Mouse (Mus musculus): ENCODE data around the gene Nsa2.
"Not testable (repeated sequence)": the region's sequence is repeated elsewhere in the genome, so short reads cannot be mapped to it uniquely, and the experiment has no call there.

The Nsa2 gene

DNA sequence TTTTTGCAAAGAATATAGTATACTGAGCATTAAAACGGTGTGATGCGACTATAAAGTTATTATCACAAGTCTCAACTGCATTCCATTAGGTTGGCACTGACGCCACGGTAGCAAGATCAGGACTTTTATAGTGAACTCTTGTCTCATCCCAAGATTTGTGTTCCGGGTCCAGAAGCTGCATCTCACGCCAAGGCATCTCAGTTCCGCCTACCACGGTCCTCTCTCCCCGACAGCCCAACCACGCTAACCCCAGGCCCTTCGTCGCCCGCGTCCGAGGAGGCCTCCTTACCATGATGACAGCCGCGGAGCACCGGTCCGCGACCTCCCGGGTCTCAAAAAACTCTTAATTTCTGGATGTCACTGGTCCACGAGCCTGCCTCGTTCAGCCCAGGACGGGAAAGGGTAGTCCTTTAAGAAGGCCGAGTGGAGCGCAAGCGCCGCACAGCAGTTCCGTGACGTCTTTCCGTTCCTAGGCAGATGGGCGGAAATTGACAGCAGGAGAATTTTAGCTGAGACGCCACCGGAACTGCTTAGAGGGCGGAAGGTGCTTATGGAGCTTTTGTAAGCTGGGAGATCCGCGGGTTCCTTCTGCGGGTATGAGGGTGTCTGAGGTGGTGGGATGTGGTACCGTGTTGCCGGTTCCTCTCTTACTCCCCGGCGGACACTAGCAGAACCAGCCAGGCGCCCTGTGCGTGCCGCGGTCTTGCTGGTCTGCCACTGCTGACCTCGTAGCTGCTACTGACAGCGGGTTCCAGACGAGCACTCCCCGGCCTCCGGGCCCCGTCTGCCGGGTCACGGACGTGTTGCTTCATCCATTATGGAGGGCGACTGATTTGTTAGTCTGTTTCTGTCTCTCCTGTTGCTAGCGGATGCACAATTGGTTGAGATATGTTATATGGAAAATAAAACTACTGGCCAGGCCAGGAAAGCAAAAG, at the start of gene Nsa2, which contains the start of gene Gfm2:
TSS of gene Nsa2 (minus strand) at position 472 of the 935 bp plus-strand sequence.
TSS of gene Gfm2 (plus strand) at position 472 of the 935 bp plus-strand sequence.
- peak; percentile 97 for DNase-seq (ENCODE audit: low read depth)

DNA sequence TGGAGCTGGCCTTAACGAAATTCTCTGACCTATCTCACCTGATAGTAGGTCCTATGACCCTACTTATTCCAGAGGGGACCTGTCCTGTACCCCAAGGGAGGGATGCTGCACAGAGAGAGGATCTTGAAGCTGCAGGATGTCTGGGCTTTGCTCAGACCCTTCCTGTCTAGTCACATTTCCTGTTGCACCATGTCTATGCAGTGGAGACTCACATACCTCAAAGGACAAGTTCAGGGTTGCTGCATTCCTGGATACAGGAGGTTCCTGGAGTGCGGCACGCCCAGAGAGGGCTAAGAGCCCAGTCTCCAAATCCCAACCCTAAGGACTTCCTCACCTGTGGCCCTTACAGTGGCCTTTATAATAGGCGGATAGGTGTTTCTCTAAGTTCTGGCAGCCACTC, 48.6 kb upstream of the Nsa2 start:
- DNase-seq (ENCODE audit: low read depth): no peak

DNA sequence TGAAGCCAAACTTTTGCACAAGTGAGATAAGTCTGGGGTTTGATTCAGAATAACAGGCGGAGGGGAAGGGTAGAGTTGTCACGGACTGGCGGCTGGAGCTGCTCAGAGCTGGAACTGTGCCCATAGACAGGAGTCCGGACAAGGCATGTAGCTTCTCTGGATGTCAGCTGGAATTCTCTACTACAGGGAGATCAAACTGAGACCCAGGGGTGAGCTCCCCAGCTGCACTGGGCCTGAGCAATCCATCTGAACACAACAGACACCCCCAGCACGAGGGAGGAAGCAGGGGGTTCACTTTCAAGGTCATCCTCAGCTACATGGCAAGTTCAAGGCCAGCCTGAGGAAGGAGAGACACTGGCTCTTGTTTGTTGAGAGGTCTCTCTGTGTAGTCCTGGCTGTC, 46.9 kb upstream of the Nsa2 start:
- no peak for DNase-seq (ENCODE audit: low read depth)

DNA sequence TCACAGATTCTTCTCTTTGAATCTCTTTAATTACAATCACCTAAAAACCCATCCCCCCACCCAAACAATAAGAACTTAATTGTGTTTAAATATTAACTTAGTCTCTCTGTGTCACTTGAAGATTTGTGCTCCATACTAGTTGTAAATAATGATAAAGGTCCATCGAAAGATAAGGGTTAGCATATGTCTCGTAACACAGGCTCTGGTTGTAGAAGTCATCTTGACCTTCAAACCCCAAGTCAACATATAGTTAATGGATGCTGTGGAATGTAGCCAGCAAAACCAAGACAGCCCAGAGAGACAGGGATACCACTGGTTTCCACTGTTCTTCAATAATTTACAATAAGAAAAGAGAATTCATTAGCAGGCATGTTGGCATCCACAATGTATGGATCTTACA, 46.4 kb upstream of the Nsa2 start:
- DNase-seq (ENCODE audit: low read depth): no peak

DNA sequence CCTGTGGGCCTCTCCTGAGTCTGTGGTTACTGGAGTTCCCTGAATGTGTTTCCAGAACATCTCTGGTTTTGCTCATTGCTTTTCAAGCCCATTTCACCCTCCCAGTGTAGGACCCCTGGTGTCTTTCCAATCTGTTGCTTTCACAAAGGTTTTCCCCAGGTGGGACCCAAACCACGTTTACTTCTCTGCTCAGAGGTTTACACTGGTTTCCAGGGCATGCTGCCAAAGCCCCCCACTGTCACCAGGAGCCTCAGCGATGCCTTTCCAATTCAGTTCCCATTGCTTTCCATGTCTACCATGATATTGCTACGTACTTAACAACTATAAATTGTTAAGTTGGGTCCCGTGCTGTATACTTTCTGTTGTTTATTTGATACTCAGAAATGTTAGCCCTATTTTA, 45.1 kb upstream of the Nsa2 start:
- no peak for DNase-seq (ENCODE audit: low read depth)

DNA sequence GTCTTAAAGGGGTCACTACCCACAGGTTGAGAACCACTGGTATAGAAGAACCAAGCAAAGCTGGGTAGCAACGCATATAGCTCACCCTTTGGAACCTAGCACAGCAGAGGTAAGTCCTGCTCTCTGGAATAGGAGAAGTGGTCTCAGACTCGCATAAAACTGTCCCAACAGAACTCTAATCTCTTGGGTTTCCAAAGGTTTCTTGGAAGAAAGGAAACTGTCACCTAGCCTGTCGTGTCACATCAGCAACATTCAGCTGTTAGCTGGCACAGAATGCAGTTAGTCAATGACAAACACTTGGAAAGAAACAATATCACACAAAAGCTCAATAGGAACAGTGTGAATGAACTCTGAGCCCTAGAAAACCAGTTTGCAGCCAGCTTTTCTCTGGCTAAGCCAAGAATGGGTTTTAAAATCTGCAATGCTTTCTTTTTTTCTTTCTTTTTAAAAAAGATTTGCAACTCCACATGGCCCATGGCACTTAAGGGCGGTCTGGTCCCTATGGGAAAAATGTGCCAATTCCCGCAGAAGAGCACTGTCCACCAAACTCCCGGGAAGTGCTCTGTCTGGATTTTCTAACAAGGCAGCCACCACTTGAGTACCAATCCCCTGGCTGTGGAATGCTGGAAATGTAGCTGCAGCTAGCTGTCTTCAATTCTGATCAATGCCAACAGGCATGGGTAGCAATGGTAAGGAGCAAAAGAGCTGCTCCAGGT, 42.5 kb upstream of the Nsa2 start:
- no peak for DNase-seq (ENCODE audit: low read depth)

DNA sequence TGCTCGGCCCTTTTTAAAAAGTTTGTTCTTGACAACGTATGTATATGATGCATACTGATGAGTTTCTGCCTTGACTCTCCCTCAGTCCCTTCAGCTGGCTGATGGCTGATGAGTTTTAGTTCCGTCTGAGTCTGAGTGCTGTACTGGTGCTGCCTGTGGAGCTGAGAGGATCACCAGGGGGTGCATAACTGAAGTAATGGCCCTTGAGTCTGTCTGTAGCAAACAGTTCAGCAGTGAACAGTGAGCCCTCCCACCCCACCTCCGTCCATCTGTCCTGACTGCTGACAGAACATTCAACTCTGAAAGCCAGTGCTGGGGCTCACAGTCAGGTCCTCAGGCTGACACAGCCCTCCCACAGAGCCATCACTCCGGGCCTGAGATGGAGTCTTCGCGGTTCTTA, 41.2 kb upstream of the Nsa2 start:
- no peak for DNase-seq (ENCODE audit: low read depth)

DNA sequence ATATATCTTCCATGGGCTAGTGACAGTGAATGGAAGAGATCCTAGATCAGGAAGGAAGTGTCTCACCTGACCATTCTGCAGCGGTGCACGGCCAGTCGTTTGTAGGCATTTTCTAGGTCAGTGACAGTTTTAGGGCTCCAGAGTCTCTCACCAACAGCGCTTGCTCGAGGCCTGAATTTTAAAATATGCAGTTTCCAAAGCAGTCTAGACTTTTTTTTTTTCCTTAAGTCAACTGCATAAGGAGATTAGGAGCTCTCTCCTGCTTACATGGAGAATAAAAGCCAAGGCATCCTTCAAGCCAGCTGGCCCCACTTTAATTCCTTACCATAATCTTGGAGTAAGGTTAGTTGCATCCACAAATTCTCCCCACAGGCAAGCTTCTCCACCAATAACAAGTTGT, 39.0 kb upstream of the Nsa2 start:
- DNase-seq (ENCODE audit: low read depth): no peak

DNA sequence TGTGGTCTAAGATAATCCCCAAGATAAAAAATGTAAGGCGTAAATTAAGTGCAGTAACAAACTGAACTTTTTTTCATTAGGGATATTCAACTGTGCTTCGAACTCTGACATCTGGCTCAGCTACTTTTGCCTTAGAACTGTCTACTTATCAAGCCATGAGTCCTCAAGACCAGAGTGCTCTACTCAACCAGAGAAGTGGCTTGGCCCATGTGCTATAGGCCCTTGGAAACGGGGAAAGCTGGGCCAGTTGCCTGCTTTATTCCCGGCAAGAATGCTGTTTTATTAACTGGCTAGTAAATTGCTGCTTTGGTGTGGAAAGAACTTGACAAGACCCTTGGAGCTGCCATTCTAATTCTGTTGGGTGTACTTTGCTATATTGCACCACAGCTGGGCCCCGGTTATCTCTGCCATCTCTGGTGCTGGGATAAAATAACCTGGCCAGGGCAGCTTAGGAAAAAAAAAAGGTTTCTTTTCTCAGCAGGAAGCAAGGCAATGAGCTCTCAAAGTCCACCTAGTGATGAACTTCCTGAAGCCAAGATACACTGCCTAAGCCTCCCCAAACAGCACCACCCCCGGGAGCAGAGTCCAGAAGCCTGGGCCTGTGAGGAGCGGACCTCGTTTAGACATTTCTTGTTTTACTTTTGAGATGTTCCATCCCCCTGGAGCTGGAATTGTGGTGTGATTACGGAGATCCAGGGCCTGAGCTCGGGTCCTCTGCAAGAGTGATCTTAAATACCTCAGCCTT, 38.0 kb upstream of the Nsa2 start:
- no peak for DNase-seq (ENCODE audit: low read depth)

DNA sequence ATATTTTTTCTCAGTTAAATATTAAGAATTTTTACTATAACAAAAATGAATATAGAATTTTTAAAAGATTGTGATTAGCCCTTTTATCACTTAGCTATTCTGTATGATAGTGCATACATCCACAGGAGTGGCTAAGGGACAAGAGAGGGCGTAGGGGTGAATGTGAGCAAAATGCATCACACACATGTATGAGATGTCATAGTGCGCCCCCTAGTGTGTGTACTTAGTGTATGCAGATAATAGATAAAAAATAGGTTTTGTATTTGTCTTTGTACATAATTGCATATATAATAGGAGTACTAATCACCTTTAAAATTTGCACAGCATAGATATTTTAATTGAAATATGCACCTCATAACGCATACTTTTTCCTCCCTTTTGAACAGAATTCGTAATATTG, 8.1 kb upstream of the Nsa2 start:
- DNase-seq (ENCODE audit: low read depth): peak; percentile 80

DNA sequence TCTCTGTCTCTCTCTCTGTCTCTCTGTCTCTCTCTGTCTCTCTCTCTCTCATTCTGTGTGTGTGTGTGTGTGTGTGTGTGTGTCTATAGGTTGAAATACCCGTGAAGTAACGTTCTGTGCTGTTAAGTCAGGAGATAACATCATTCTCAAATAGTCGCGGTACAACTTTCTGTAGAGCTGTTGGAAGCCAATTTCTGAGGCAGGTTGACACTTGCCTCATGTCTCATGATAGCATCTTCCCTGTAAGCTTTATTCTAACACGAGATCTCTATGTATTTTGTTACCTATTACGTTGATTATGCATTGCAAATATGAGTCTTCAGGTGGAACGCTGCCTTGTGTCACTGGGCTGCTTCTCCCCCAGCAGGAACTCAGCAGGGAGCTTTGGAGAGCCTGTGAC, 4.6 kb upstream of the Nsa2 start:
- no peak for DNase-seq (ENCODE audit: low read depth)

DNA sequence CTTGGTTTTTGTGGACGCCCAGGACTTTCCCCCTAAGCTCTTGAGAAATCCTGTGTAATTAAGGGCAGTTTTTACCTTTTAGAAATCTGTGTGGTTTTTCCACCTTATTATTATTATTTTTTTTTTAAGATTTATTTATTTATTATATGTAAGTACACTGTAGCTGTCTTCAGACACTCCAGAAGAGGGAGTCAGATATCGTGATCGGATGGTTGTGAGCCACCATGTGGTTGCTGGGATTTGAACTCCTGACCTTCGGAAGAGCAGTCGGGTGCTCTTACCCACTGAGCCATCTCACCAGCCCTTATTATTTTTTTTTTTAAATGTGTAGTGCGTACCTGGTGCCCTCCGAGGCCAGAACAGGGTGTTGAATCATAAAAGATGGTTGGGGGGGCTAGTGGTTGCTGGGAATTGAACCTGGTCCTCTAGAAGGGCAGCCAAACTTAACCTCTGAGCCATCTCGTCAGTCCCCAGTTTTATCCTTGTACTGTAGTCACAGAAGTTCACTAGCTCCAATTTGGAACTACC, 731 bp upstream of the Nsa2 start:
- DNase-seq (ENCODE audit: low read depth): peak; percentile 20

DNA sequence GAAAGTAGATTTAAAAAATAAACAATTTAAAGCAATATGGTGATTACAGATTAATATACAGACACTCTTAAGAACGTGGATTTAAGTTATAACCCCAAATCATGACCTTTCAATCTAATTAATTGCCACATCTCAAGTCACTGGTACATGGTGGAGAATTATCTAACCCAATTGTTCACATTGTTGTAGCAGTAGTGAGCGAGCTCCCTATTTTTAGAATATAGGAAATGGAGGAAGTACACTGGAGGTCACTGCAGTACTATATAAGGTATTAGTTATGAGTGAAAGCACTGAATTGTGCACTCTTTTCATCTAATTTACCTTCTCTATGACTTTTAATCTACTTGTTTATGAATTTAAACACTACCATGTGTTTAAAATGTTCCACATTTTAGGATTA, 7.3 kb downstream of the Nsa2 start:
- DNase-seq (ENCODE audit: low read depth): not testable (repeated sequence)

DNA sequence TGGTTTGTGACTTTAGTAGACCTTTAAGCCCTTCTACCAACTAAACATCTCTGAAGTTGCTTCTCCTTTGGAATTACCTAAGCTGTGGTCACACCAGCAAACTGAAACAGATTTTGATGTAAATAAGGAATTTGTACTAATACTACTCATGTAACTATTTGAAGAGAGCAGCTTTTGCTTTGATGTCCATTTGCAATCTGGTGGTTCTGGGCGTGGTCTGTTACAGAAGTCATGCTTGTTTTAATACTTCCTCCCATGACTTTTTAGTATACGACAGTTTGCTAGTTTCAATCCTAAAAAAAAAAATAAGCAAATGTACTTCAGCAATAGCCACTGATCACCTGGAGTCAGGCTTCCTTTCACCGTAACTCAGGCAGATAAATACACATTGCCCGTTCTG, 8.1 kb downstream of the Nsa2 start:
- DNase-seq (ENCODE audit: low read depth): not testable (repeated sequence)

DNA sequence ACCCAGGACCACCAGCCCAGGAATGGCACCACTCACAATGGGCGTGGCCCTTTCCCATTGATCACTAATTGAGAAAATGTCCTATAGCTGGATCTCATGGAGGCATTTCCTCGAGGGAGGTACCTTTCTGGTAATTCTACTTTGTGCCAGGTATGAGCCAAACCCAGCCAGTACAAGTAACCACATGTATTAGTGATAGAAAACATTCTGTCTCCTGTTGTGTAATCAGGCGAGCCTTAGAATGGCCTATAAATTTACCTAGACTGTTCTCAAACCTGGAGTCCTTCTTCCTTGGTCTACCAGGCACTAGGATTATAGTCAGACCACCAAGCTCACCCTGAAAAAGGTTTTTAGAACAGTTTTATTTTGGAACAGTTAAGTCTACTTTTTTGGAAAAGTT, 16.4 kb downstream of the Nsa2 start:
- DNase-seq (ENCODE audit: low read depth): no peak

DNA sequence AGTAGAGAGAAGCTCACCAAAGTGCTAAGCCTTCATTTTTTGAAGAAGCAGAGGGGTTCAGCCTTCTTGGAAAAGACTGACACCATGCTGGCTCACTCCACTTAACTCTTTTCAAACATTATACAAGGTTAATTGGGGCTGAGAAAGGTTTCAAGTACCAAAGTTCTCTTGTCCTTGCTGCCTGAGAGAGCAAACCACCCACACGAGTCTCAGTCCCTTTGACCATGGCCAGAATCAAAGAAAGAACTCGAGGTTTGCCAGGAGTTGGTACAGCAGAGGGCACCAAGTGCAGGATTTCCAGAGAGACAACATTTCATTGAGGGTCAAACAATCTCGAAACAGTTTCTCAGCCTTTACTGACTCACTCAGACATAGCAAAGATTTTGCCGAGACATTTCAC, 28.7 kb downstream of the Nsa2 start:
- no peak for DNase-seq (ENCODE audit: low read depth)

DNA sequence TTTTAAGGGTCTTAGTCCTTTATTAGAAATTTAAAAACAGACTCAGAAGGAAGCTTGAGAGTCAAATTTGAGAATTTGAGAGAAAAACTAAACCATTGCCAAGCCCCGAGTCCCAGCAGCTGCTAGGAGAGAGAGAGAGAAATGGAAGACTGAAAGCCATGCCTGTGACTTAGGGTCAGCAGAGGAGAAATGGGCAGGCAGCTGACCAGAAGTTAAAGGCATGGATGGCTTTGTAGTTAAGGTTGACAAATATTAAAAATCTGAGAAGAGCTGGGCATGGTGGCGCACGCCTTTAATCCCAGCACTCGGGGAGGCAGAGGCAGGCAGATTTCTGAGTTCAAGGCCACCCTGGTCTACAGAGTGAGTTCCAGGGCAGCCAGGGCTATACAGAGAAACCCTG, 30.0 kb downstream of the Nsa2 start:
- DNase-seq (ENCODE audit: low read depth): not testable (repeated sequence)

DNA sequence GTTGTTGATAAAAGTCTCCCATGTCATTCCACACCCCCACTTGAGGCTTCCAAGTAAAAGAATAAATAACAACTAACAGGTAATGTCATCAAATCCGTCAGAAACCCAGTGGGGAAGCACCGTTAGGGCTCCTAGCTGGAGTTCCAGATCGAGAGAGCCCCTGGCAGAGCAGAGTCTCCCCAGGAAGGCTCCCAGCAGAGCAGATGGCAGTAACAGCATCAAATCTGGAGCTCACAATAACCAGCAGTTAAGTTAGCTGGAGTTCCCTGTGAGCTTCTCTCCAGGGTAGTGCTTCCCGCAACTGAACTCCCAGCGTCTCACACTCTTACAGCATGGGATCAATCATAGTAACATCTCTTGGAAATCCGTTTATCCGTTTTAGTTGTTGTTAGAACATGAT, 32.7 kb downstream of the Nsa2 start:
- DNase-seq (ENCODE audit: low read depth): no peak

DNA sequence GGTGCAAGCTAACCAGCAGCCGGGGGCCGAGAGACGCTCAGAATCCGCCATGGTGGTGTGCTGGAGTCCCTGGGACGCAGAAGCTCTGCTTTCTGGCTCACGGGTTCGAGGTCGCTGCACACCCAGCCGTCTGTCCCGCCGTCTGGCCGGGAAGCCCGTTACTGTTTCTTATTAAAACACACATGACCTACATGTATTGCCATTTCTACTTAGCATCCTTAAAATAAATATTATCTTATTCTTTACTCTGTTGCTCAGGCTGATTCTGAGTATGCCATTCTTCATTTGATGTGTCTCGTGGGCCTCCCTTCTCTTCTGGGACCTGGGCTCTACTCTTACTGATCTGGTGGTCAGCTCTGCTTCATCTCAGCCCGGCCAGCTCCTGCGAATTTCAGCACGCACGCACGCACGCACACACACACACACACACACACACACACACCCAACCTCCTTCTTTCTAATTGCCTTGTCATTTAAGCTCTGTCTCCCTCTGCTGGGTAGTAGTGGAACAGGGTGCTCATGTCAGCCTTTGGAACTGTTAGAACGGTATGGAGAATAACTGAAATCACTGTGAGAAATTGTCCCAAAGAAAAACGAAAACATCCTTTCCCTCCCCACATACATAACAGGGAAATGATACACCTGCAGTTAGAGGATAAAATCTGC, 38.4 kb downstream of the Nsa2 start, which contains the start of gene Gm6169:
TSS of gene Gm6169 (minus strand) at position 51 of the 666 bp plus-strand sequence.
- DNase-seq (ENCODE audit: low read depth): peak; percentile 48

DNA sequence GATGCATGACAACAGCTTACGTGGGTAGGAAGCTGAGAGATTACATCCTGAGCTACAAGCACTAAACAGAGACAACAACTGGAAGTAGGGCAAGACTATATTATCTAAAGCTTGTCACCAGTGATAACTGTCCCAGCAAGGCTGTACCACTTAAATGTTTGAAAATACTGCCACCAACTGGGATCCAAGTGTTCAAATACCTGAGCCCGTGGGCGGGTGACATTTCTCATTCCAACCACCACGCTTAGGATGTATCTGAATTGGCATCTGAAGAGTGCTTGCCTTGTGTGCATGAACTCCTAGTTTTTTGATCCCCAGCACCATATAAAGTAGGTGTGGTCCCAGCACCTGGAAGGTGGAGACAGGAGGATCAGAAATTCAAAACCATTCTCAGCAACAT, 42.0 kb downstream of the Nsa2 start:
- DNase-seq (ENCODE audit: low read depth): no peak

DNA sequence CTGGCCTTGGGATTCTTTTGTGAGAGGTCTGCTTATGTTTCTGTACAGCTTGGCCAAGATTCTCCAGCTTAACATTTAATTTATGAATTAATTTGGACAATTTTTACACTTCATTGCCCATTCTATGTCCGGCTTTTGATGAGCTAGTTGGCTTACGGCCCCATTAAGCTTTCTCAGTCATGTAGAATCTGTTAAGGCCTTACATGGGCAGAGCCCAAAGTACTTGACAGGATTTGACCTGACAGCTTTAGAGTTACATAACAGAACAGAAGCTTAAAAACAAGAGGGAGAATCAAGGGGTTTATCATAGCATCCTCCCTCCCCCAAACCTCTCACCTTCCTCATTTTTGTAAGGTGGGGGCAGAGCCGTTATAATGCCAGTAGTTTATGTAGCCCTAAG, 49.6 kb downstream of the Nsa2 start:
- DNase-seq (ENCODE audit: low read depth): no peak

DNA sequence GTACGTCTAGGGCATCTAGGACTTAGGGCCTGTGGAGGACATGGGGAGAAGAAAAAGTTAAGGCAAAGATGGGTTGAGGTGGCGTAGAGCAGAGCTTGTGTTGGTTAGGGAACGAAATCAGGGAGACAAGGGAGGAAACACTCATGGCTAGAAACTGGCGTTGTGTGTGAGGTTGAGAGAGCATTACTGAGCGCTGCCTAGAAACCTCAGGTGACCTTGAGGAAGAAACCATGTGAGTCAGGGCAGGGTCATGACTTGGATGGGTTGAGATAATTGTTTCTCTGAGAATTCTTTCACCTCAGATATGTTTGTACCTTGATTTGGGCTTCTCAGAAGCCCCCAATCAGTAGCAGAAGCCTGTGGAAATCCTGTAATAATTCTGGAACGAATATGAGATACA, 50.3 kb downstream of the Nsa2 start:
- DNase-seq (ENCODE audit: low read depth): no peak
